Mouse (Mus musculus) kidney, postnatal 4 days (tissue): ENCODE data around the gene Gm42417.
"Not testable (repeated sequence)": the region's sequence is repeated elsewhere in the genome, so short reads cannot be mapped to it uniquely, and the experiment has no call there.

Source experiments
- DNase-seq, 2 experiments: peaks; one replicate each; pipeline ENCODE4 v3.0.0; 2021; ENCODE audit warnings: mixed read lengths in 2 of 2

Gene Gm42417

GRCm38 (mm10) chr1:36545382-36545781 lies 6.2 kb upstream of the Gm42417 start:
- DNase-seq, result no peak

- no peak for DNase-seq
These were observed 3.7 kb upstream of the Gm42417 start for GRCm38 (mm10) chr1:36542925-36543324.

GRCm38 (mm10) chr1:36541844-36542243 lies 2.6 kb upstream of the Gm42417 start:
- no peak for DNase-seq

GRCm38 (mm10) chr1:36540807-36541206 lies 1.6 kb upstream of the Gm42417 start:
- DNase-seq, result no peak

GRCm38 (mm10) chr1:36540132-36540531 lies 903 bp upstream of the Gm42417 start:
- no peak for DNase-seq

GRCm38 (mm10) chr1:36538727-36539126 lies 502 bp downstream of the Gm42417 start:
- no peak for DNase-seq

- not testable (repeated sequence) for DNase-seq
These were observed 2.4 kb downstream of the Gm42417 start, which contains the start of gene Ankrd23 for GRCm38 (mm10) chr1:36536783-36537182. Gene Ankrd23, minus strand, starts transcription at chr1:36536883.

- DNase-seq, result no peak
These were observed 2.9 kb downstream of the Gm42417 start for GRCm38 (mm10) chr1:36536397-36536728.

- DNase-seq, result no peak
These were observed 3.5 kb downstream of the Gm42417 start for GRCm38 (mm10) chr1:36535477-36536396.

GRCm38 (mm10) chr1:36534595-36535058 lies 4.6 kb downstream of the Gm42417 start:
- peak in 1 of 2 experiments; percentile 53 for DNase-seq

GRCm38 (mm10) chr1:36533546-36533945 lies 5.7 kb downstream of the Gm42417 start:
- no peak for DNase-seq

GRCm38 (mm10) chr1:36531461-36531860 lies 7.8 kb downstream of the Gm42417 start:
- no peak for DNase-seq

- DNase-seq, result no peak
These were observed 8.3 kb downstream of the Gm42417 start for GRCm38 (mm10) chr1:36530962-36531361.

GRCm38 (mm10) chr1:36530485-36530884 lies 8.7 kb downstream of the Gm42417 start:
- peak in 1 of 2 experiments; percentile 47 for DNase-seq

GRCm38 (mm10) chr1:36529875-36530274 lies 9.4 kb downstream of the Gm42417 start:
- DNase-seq, result no peak

- no peak for DNase-seq
These were observed 10.0 kb downstream of the Gm42417 start for GRCm38 (mm10) chr1:36529274-36529673.

- no peak for DNase-seq
These were observed 10.9 kb downstream of the Gm42417 start for GRCm38 (mm10) chr1:36528351-36528750.

GRCm38 (mm10) chr1:36526903-36527302 lies 12.3 kb downstream of the Gm42417 start:
- DNase-seq, result no peak

GRCm38 (mm10) chr1:36525774-36526173 lies 13.5 kb downstream of the Gm42417 start:
- DNase-seq, result no peak

- DNase-seq, result no peak
These were observed 15.2 kb downstream of the Gm42417 start for GRCm38 (mm10) chr1:36524058-36524457.

GRCm38 (mm10) chr1:36523332-36524013 lies 15.8 kb downstream of the Gm42417 start:
- no peak for DNase-seq

- no peak for DNase-seq
These were observed 17.0 kb downstream of the Gm42417 start for GRCm38 (mm10) chr1:36522210-36522609.

- DNase-seq, result no peak
These were observed 19.6 kb downstream of the Gm42417 start for GRCm38 (mm10) chr1:36519626-36520025.

- DNase-seq, result no peak
These were observed 21.0 kb downstream of the Gm42417 start for GRCm38 (mm10) chr1:36518259-36518658.
